Mouse (Mus musculus) neural tube, embryonic 13.5 days (tissue): ENCODE results near the gene Mtmr1. TPM values are rescaled to one million over a fixed set of nuclear protein-coding genes. Genes with fewer than 3 reads are reported as not detected.
"Not testable (repeated sequence)": the region's sequence is repeated elsewhere in the genome, so short reads cannot be mapped to it uniquely, and the experiment has no call there.

ENCODE experiments used
- ATAC-seq: fragments of 200-750 bp; cut with Nextera tagmentation; 2 replicates; pipeline ENCODE4 v1.8.0; 2017; ENCODE audit warnings: low read depth, mild to moderate bottlenecking, moderate TSS enrichment, moderate library complexity
- H3K27ac ChIP-seq: fragments of 300-500 bp; sonication (generic); replicated peaks from 2 replicates; pipeline ENCODE4 v1.5.1; 2015; ENCODE audit warnings: moderate library complexity, mild to moderate bottlenecking, inconsistent platforms
- H3K27me3 ChIP-seq: fragments of 300-500 bp; sonication (generic); 2 replicates; pipeline ENCODE4 v1.6.1; 2015; ENCODE audit warnings: mild to moderate bottlenecking, inconsistent platforms
- H3K36me3 ChIP-seq: fragments of 300-500 bp; sonication (generic); 2 replicates; pipeline ENCODE4 v1.6.1; 2015; ENCODE audit warnings: mild to moderate bottlenecking, inconsistent platforms
- H3K4me1 ChIP-seq: fragments of 300-500 bp; sonication (generic); replicated peaks from 2 replicates; pipeline ENCODE4 v1.6.1; 2015; ENCODE audit warnings: inconsistent platforms
- H3K4me2 ChIP-seq: fragments of 300-500 bp; sonication (generic); 2 replicates; pipeline ENCODE4 v1.6.1; 2015; ENCODE audit warnings: inconsistent platforms, mild to moderate bottlenecking, moderate library complexity
- H3K4me3 ChIP-seq: fragments of 300-500 bp; sonication (generic); 2 replicates; pipeline ENCODE4 v1.5.1; 2015; ENCODE audit warnings: mild to moderate bottlenecking, inconsistent platforms
- H3K9ac ChIP-seq: fragments of 300-500 bp; sonication (generic); 2 replicates; pipeline ENCODE4 v1.6.1; 2015; ENCODE audit warnings: moderate library complexity, mild to moderate bottlenecking, inconsistent platforms
- H3K9me3 ChIP-seq: fragments of 300-500 bp; sonication (generic); 2 replicates; pipeline ENCODE4 v1.6.1; 2016; ENCODE audit warnings: inconsistent platforms
- WGBS: fragments of 180-500 bp; shearing (Covaris S2); methylation state at CpG from one replicate; pipeline ENCODE4 v1.1.7; 2015; 5-methylcytosine and 5-hydroxymethylcytosine counted together
- polyA plus RNA-seq: library from polyadenylated mRNA; unstranded; fragments of >200 nt; fragmentation: Nextera tagmentation; extraction: Ambion mirVana; gene quantifications from 2 replicates; pipeline ENCODE4 v1.2.1, GENCODE M21; 2015

Gene Mtmr1
- polyA plus RNA-seq = 16.3 and 17.2 TPM in 2 replicates

DNA sequence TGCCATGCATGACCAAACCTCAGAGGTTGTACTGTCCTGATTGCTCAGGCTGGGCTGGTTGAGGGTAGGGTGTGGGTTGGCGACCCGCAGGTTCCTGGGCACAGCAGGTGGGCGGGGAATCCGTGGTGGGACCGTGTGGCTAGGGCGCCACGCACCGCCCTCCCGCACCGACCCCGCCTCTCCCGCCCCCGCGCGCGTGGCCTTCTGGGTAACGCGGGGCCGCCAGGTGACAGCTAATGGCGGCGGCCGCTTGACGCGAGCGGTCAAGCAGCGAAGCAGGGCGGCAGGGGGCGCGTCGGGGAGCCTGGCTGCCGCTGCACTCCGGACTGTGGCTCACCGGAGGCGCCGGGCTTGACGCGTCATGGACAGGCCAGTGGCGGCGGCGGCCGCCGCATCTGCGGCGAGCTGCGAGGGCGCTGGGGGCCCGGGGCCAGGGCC lies at the start of gene Mtmr1:
TSS of gene Mtmr1 (plus strand) at position 207 of the 438 bp plus-strand sequence.
- peak; percentile 93 for ATAC-seq
- Histone ChIP-seq H3K9me3 (no peaks in the 10 kb centered on the region), H3K27ac (peak within 1 kb of the TSS; percentile 80), H3K36me3 (no peaks in the 10 kb centered on the region), H3K9ac (peak within 1 kb of the TSS; percentile 83), H3K27me3 (no peaks in the 10 kb centered on the region), H3K4me2 (peak within 1 kb of the TSS; percentile 56), H3K4me3 (peak within 1 kb of the TSS; percentile 63), H3K4me1 (peaks cover 6% of the 10 kb centered on the region; the same call in 1 of the 2 replicates)
- WGBS = 20% methylated on average over 20 of the region's 47 CpGs

DNA sequence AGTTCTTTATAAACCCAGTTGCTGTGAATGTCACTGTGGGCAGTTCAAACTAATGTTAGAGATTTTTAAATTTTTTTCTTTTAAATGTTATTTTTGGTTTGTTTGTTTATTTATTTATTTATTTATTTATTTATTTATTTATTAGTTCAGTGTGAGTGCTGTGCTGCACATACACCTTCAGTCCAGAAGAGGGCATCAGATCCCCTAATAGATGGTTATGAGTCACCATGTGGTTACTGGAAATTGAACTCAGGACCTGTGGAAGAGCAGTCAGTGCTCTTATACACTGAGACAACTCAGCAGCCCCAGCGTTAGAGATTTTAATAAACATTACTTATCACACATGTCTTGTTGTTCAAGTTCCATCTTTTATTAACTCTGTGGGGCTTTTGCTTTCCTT lies 12.5 kb upstream of the Mtmr1 start:
- Histone ChIP-seq H3K27ac (no peak overlapping the region), H3K27me3 (no peaks in the 10 kb centered on the region), H3K36me3 (no peaks in the 10 kb centered on the region), H3K4me3 (no peak overlapping the region), H3K4me1 (no peaks in the 10 kb centered on the region), H3K9ac (no peak overlapping the region), H3K4me2 (no peak overlapping the region), H3K9me3 (no peaks in the 10 kb centered on the region)
- no peak for ATAC-seq
- 89% methylated on average over 1 of the region's 1 CpGs for WGBS

DNA sequence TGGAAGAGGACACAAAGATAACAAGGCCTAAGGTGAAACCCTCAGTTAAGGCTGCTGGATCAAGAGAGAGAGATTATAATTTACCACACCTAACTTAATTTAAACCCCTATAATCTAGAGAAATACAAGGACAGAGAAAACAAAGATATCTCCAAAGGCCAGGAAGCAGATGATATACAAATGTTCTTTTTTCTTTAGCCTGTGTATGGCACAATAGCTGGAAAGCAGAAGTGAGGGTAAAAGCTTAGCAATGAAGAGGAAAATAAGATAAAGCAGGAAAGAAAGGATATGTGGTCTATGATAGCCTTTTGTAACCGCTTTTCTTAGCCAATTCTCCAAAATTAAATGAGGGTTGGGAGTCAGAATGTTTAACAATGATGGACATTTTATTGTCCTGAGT lies 9.2 kb upstream of the Mtmr1 start:
- no peaks in the 10 kb centered on the region for H3K4me1 ChIP-seq
- no peaks in the 10 kb centered on the region for H3K9me3 ChIP-seq
- H3K27ac ChIP-seq = no peak overlapping the region
- no peak overlapping the region for H3K9ac ChIP-seq
- no peaks in the 10 kb centered on the region for H3K36me3 ChIP-seq
- H3K4me3 ChIP-seq = no peak overlapping the region
- H3K4me2 ChIP-seq = no peak overlapping the region
- no peaks in the 10 kb centered on the region for H3K27me3 ChIP-seq
- whole genome bisulfite sequencing = 65% methylated on average over 1 of the region's 1 CpGs
- ATAC-seq = no peak

DNA sequence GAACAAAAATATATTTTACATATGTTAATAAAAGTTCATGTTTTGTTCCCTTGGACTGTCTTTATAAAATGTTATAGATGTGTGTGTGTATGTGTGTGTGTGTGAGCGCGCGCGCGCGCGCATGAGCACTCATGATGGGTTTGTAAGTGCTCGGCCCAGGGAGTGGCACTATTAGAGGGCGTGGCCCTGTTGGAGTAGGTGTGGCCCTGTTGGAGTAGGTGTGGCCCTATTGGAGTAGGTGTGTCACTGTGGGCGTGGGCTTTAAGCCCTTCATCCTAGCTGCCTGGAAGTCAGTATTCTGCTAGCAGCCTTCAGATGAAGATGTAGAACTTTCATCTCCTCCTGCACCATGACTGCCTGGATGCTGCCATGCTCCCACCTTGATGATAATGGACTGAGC lies 2.8 kb upstream of the Mtmr1 start:
- H3K27ac ChIP-seq, H3K4me1 ChIP-seq, H3K36me3 ChIP-seq, H3K4me3 ChIP-seq, H3K27me3 ChIP-seq, ATAC-seq, H3K9ac ChIP-seq, H3K9me3 ChIP-seq, H3K4me2 ChIP-seq: not testable (repeated sequence)
- 91% methylated on average over 10 of the region's 10 CpGs for WGBS

DNA sequence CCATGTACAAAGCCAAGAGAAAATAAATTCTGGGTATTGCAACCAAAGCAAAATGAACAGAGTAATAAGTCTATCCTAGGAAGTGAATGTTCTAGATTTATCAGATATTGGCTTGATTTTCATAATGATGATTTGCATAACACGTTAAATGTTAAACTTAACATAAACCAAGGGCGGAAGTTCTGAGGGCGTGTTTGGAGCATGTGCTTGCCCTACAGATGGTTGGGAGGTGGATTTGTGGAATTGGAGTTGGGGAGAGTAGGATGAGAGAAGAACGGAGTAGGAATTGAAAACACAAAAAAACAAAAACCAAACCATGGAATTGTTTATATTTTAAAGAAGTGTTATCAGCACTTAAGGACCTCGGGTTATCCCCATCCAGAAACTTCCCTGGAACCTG lies 498 bp upstream of the Mtmr1 start:
- H3K4me1 ChIP-seq = peaks cover 6% of the 10 kb centered on the region; the same call in 1 of the 2 replicates
- H3K36me3 ChIP-seq = no peaks in the 10 kb centered on the region
- no peak overlapping the region for H3K27ac ChIP-seq
- H3K4me2 ChIP-seq = peak overlapping the region; percentile 56
- peak overlapping the region; percentile 83; the same call in 1 of the 2 replicates for H3K9ac ChIP-seq
- ATAC-seq = no peak
- no peaks in the 10 kb centered on the region for H3K27me3 ChIP-seq
- peak overlapping the region; percentile 63 for H3K4me3 ChIP-seq
- WGBS = 71% methylated on average over 5 of the region's 5 CpGs
- no peaks in the 10 kb centered on the region for H3K9me3 ChIP-seq

DNA sequence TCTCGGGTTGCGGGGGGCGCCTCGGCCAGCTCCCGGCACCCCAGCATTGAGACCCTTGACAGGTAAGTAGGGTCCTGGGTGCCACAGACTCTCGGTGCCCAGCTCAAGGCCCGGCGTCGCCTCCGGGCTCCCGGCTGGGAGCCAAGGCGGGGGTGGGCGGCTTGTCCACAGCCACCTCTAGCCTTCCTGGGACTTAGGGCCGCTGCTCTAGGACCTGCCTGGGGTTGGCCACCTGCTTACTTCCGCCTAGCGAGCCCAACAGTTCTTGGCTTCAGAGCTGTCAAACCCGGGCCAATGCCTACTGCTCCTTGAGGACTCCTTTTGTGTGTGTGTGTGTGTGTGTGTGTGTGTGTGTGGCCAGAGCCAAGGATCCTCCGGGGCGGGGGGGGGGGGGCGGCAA lies 451 bp downstream of the Mtmr1 start:
- H3K27me3 ChIP-seq = no peaks in the 10 kb centered on the region
- WGBS = 24% methylated on average over 12 of the region's 20 CpGs
- peak; percentile 88 for ATAC-seq

DNA sequence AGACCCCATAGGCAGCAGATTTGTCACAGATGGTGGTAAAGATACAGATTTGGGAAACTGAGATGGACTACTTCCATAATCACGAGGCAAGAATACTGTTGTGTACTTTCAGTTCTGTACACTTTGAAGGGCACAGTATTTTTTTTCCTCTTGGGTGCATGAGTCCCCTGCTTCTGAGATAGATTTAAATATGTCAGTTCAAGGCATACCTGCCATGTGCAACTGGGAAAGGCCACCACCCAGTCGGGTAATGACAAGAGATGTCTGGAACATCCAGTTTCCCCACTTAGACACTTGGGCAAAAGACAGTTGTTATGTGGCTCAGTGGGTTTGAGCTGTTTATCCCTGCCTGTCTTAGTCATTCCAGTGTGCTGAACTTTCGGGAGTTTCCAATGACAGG lies 950 bp downstream of the Mtmr1 start:
- WGBS = 70% methylated on average over 3 of the region's 3 CpGs
- H3K27ac ChIP-seq = 0 out of 2 replicates have a peak overlapping the region, but pooled peaks have one; percentile 80
- no peak for ATAC-seq

More for the DNA sequence above, 451 bp downstream of the Mtmr1 start:
- Histone ChIP-seq H3K9ac (peak overlapping the region; percentile 83), H3K4me3 (peak overlapping the region; percentile 63), H3K9me3 (no peaks in the 10 kb centered on the region), H3K36me3 (no peaks in the 10 kb centered on the region), H3K27ac (peak overlapping the region; percentile 80), H3K4me2 (peak overlapping the region; percentile 56), H3K4me1 (peaks cover 6% of the 10 kb centered on the region; the same call in 1 of the 2 replicates)

DNA sequence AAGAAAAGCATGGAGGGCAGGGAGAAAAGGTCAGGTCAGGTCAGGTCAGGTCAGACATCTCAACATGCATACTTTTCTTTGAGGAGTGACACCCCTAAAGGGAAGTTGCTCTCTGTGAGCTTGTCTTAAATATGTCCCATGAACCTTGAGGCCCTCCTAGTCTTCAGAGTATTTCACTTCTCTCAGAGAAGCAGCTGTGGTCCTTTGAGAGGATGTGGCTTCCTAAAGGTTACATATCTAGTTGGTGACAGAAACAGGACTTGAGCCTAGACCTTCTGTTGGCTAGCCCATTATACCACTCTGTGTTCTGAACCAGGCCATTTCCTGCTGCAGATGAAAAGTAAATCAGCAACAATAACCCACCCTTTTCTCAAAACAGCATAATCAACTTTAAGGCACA lies 2.4 kb downstream of the Mtmr1 start:
- no peak overlapping the region for H3K4me2 ChIP-seq
- no peaks in the 10 kb centered on the region for H3K9me3 ChIP-seq
- no peaks in the 10 kb centered on the region for H3K27me3 ChIP-seq
- peaks cover 6% of the 10 kb centered on the region; the same call in 1 of the 2 replicates for H3K4me1 ChIP-seq
- no peak overlapping the region for H3K27ac ChIP-seq
- no peak overlapping the region for H3K9ac ChIP-seq
- ATAC-seq = no peak
- H3K4me3 ChIP-seq = no peak overlapping the region
- no peaks in the 10 kb centered on the region for H3K36me3 ChIP-seq

More for the DNA sequence above, 950 bp downstream of the Mtmr1 start:
- H3K27me3 ChIP-seq = no peaks in the 10 kb centered on the region
- H3K9ac ChIP-seq = peak overlapping the region; percentile 83
- peak overlapping the region; percentile 63 for H3K4me3 ChIP-seq
- peak overlapping the region; percentile 56 for H3K4me2 ChIP-seq
- peaks cover 6% of the 10 kb centered on the region; the same call in 1 of the 2 replicates for H3K4me1 ChIP-seq
- H3K36me3 ChIP-seq = no peaks in the 10 kb centered on the region
- H3K9me3 ChIP-seq = no peaks in the 10 kb centered on the region

DNA sequence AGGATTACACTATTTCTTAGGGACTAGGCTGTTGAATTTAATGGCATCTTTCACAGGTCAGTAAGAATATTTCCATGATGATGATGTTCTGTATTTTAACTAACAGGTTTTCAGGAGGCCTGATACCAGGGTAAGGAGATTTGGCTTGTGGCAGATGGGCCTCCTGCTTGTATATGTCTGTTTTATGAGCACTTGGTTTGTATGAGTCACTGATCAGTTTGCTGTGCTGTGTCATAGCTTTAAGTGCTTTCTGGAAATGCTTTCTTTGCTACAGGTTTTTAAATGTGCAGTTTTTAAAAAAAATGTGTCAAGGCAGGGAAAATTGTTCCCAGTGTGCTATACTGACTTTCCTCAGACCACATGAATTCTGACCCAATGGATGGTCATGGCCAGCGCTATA lies 12.2 kb downstream of the Mtmr1 start:
- no peak overlapping the region for H3K4me2 ChIP-seq
- no peak overlapping the region for H3K4me3 ChIP-seq
- no peak overlapping the region for H3K27ac ChIP-seq
- H3K36me3 ChIP-seq = 0 out of 2 replicates have a peak, but pooled peaks cover 3% of the 10 kb centered on the region
- H3K4me1 ChIP-seq = no peaks in the 10 kb centered on the region
- no peak for ATAC-seq
- 92% methylated on average over 1 of the region's 1 CpGs for WGBS
- no peak overlapping the region for H3K9ac ChIP-seq
- H3K27me3 ChIP-seq = no peaks in the 10 kb centered on the region
- no peaks in the 10 kb centered on the region for H3K9me3 ChIP-seq

DNA sequence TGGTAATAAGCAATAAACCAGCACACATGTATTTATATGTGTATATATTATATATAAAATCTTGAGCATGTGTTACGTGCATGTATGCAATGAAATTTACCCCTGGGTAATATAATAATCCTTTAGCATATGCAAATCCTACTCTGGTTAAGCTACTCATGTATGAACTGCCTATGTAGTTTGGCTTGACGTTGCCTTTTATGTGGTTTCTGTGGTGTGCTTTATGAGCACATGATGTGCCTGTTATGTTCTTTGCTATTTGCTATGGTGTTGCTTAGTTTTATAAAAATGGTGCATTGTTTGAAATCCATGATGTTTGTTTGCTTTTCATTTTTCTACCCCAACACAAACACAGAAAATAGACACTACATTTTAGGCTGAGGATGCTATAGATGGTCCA lies 13.9 kb downstream of the Mtmr1 start:
- no peaks in the 10 kb centered on the region for H3K4me1 ChIP-seq
- no peak overlapping the region for H3K4me2 ChIP-seq
- no peak for ATAC-seq
- WGBS = 75% methylated on average over 2 of the region's 2 CpGs
- H3K4me3 ChIP-seq = no peak overlapping the region
- no peaks in the 10 kb centered on the region for H3K27me3 ChIP-seq
- H3K9ac ChIP-seq = no peak overlapping the region
- H3K27ac ChIP-seq = no peak overlapping the region
- 0 out of 2 replicates have a peak, but pooled peaks cover 3% of the 10 kb centered on the region for H3K36me3 ChIP-seq
- no peaks in the 10 kb centered on the region for H3K9me3 ChIP-seq

DNA sequence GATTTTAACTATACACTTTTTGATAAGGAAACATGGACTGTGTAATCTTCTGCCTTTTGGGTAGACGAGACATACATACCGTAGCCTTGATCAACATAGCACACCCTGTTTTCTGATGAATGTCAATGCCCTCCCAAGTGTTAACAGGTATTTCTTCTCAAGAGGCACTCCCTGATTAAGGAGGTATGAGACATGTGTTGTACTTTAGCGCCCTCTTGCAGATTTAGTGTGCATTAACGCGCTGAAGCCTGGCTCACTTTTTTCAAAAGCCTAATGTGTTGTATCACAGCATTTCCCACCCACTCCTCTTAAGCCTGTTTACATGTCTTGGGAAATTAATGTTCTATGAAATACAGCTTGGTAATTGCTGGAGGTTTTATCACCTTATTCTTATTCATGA lies 17.0 kb downstream of the Mtmr1 start:
- Histone ChIP-seq H3K4me3 (no peak overlapping the region), H3K36me3 (0 out of 2 replicates have a peak, but pooled peaks cover 3% of the 10 kb centered on the region), H3K9me3 (no peaks in the 10 kb centered on the region), H3K9ac (no peak overlapping the region), H3K4me1 (no peaks in the 10 kb centered on the region), H3K27ac (no peak overlapping the region), H3K27me3 (no peaks in the 10 kb centered on the region), H3K4me2 (no peak overlapping the region)
- ATAC-seq = no peak
- WGBS = 45% methylated on average over 5 of the region's 5 CpGs

DNA sequence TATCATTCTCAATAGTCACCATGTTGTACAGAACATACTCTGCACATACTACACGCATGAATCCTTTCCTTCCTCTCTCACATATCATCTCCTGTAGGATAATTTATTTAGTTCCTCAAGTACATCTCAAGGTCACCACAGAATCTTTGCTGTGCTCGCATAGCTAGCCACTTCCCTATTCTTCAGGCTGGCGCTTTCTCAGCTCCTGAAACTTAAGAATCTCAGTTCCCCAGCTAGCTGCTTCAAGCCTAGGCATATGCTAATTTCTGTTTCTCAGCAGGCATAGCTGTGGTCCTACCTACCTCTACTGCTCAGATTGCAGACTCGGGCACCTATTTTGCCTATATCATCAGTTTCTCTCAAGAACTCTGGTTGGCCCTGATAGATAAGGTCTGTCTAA lies 31.8 kb downstream of the Mtmr1 start:
- no peak overlapping the region for H3K27ac ChIP-seq
- ATAC-seq = no peak
- 78% methylated on average over 4 of the region's 4 CpGs for WGBS
- H3K27me3 ChIP-seq = no peaks in the 10 kb centered on the region
- no peak overlapping the region for H3K4me2 ChIP-seq
- no peaks in the 10 kb centered on the region for H3K9me3 ChIP-seq
- no peak overlapping the region for H3K9ac ChIP-seq
- no peaks in the 10 kb centered on the region for H3K4me1 ChIP-seq
- H3K4me3 ChIP-seq = no peak overlapping the region
- H3K36me3 ChIP-seq = 0 out of 2 replicates have a peak, but pooled peaks cover 6% of the 10 kb centered on the region

DNA sequence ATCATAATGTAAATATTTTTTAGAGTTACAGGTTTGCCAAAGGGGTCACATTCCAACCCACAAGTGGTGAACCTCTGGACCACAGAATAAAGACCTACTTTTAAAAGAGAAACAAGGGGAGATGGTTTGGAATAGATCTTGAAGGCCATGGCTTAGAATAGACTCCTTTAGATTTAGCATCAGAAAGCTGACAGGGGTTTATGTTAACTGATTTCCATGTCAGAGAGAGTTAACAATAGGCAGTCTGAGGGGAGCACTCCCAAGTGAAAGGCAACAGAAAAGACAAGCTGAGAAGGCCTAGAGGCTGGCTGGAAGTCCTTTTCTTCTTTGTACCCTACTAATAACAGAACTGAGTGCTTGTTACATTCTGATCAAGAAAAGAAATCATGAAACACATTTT lies 41.7 kb downstream of the Mtmr1 start:
- Histone ChIP-seq H3K27me3 (no peaks in the 10 kb centered on the region), H3K4me2 (no peak overlapping the region), H3K4me1 (no peaks in the 10 kb centered on the region), H3K4me3 (no peak overlapping the region), H3K9me3 (no peaks in the 10 kb centered on the region), H3K27ac (no peak overlapping the region), H3K36me3 (peaks cover 4% of the 10 kb centered on the region; the same call in 1 of the 2 replicates), H3K9ac (no peak overlapping the region)
- no peak for ATAC-seq
